Mouse (Mus musculus) left cerebral cortex, postnatal 36 days (tissue): ENCODE results near the gene 4931409K22Rik. TPM values are rescaled to one million over a fixed set of nuclear protein-coding genes. Genes with fewer than 3 reads are reported as not detected.
A peak's percentile ranks its signal among the peaks of the same experiment; 100 is the strongest.

Source experiments
- DNase-seq, 2 experiments: peaks; one replicate each; pipeline ENCODE4 v3.0.0; 2021 to 2022; ENCODE audit warnings: low spot score in 2 of 2, mixed read lengths in 1 of 2
- intact Hi-C: fragments of 180-260 bp; cut with DNase I; formaldehyde crosslinking; loops from one replicate; pipeline ENCODE4 v1.15.1; 2025
- total RNA-seq, 2 experiments: library from RNA; stranded (reverse); gene quantifications; 2 replicates each; pipeline ENCODE4 v1.2.3; 2021

The 4931409K22Rik gene
- total RNA-seq: under 1 TPM in 1 of 2 experiments, not detected in 1; 0.23 TPM

- intact Hi-C loops: no loop called here
- DNase-seq: no peak
Measured at GRCm38 (mm10) chr5:24556709-24557108, at the start of gene 4931409K22Rik. Gene 4931409K22Rik (minus strand): TSS chr5:24556809.

- intact Hi-C loops: no loop called here
- no peak for DNase-seq
Measured at GRCm38 (mm10) chr5:24605980-24606665, 49.5 kb upstream of the 4931409K22Rik start.

- intact Hi-C loops: no loop called here
- no peak for DNase-seq
Measured at GRCm38 (mm10) chr5:24605321-24605979, 48.8 kb upstream of the 4931409K22Rik start.

GRCm38 (mm10) chr5:24604656-24605100 is 48.1 kb upstream of the 4931409K22Rik start:
- DNase-seq: peak; percentile 81 to 83
- intact Hi-C loops: no loop called here

- intact Hi-C loops: no loop called here
- DNase-seq: no peak
Measured at GRCm38 (mm10) chr5:24604080-24604655, 47.6 kb upstream of the 4931409K22Rik start.

GRCm38 (mm10) chr5:24603431-24604010 is 46.9 kb upstream of the 4931409K22Rik start:
- no peak for DNase-seq
- intact Hi-C loops: loop anchor here (2.0 kb wide), 1 partner anchor 21 kb away; the partner anchor contains the start of gene Smarcd3

GRCm38 (mm10) chr5:24602751-24603343 is 46.2 kb upstream of the 4931409K22Rik start:
- intact Hi-C loops: loop anchor here (2.0 kb wide), 1 partner anchor 22 kb away; the partner anchor contains the start of gene Smarcd3
- DNase-seq: no peak

- intact Hi-C loops: loop anchor here (2.0 kb wide), 1 partner anchor 23 kb away; the partner anchor contains the start of gene Smarcd3
- DNase-seq: no peak
Measured at GRCm38 (mm10) chr5:24601911-24602750, 45.5 kb upstream of the 4931409K22Rik start.

GRCm38 (mm10) chr5:24601071-24601835 is 44.6 kb upstream of the 4931409K22Rik start:
- DNase-seq: no peak
- intact Hi-C loops: no loop called here

GRCm38 (mm10) chr5:24600236-24600635 is 43.6 kb upstream of the 4931409K22Rik start:
- intact Hi-C loops: no loop called here
- DNase-seq: no peak

GRCm38 (mm10) chr5:24599137-24599536 is 42.5 kb upstream of the 4931409K22Rik start:
- intact Hi-C loops: loop anchor here (2.0 to 5.0 kb wide), 2 partner anchors 52 to 112 kb away; no protein-coding TSS in a partner anchor

GRCm38 (mm10) chr5:24598570-24599006 is 42.0 kb upstream of the 4931409K22Rik start:
- no peak for DNase-seq
- intact Hi-C loops: loop anchor here (2.0 to 5.0 kb wide), 2 partner anchors 52 to 111 kb away; no protein-coding TSS in a partner anchor

More at GRCm38 (mm10) chr5:24599137-24599536, 42.5 kb upstream of the 4931409K22Rik start:
- DNase-seq: no peak

GRCm38 (mm10) chr5:24597901-24598569 is 41.4 kb upstream of the 4931409K22Rik start:
- intact Hi-C loops: loop anchor here (2.0 to 5.0 kb wide), 2 partner anchors 53 to 111 kb away; no protein-coding TSS in a partner anchor
- no peak for DNase-seq

- intact Hi-C loops: loop anchor here (5.0 kb wide), 1 partner anchor 110 kb away; no protein-coding TSS in a partner anchor
- peak; percentile 75 to 79 for DNase-seq
Measured at GRCm38 (mm10) chr5:24597221-24597728, 40.7 kb upstream of the 4931409K22Rik start.

- peak; percentile 78 to 79 for DNase-seq
- intact Hi-C loops: loop anchor here (5.0 kb wide), 1 partner anchor 109 kb away; no protein-coding TSS in a partner anchor
Measured at GRCm38 (mm10) chr5:24596519-24597171, 40.0 kb upstream of the 4931409K22Rik start.

GRCm38 (mm10) chr5:24595786-24596380 is 39.3 kb upstream of the 4931409K22Rik start:
- DNase-seq: peak in 1 of 2 experiments; percentile 25
- intact Hi-C loops: loop anchor here (5.0 kb wide), 1 partner anchor 109 kb away; no protein-coding TSS in a partner anchor
